21 mouse cellular contexts compared by ENCODE assay signal in genomic region chr14:16508760-16509159, GRCm38 (mm10).
DNase-seq lines count a peak whose midpoint lies in the region; ATAC-seq and TF ChIP-seq lines count a peak whose summit lies in the region.
"Had no signal": no experiment of that assay in that cellular context is flagged by ENCODE, and none has a peak within 500 bp of the region (broad histone marks: within the 10 kb centered on the region; RNA-seq: fewer than 3 reads in every experiment).

No protein-coding gene starts in this region.

- no peak overlapping the region for H3K9ac ChIP-seq in intestine, postnatal 0 days (ENCODE audit: low read depth, low read length)
- H3K9ac ChIP-seq: forebrain, embryonic 13.5 days; forebrain, postnatal 0 days; heart, embryonic 12.5 days; hindbrain, embryonic 15.5 days had no signal

- intact Hi-C loops in gastrocnemius, adult 2 months (cut with DNase I) = no loop called here

- DNase-seq in gastrocnemius, adult 2 months = no peak
- no peak for DNase-seq in gastrocnemius, postnatal 10 days
- DNase-seq in adrenal gland, postnatal 10 days = peak; percentile 38
- peak; percentile 38 to 47 for DNase-seq in adrenal gland, postnatal 36 days
- DNase-seq in lung, postnatal 25 days (ENCODE audit: low spot score) = peak; percentile 61
- DNase-seq in testis, postnatal 14 days (ENCODE audit: low spot score) = no peak
- DNase-seq in kidney, adult 2 months = no peak
- DNase-seq: cerebellum, adult 18-20 months; cerebellum, postnatal 10 days; forebrain, postnatal 0 days; gastrocnemius, postnatal 14 days; heart, postnatal 36 days had no signal

- H3K4me1 ChIP-seq in intestine, postnatal 0 days (replicated peaks; ENCODE audit: control insufficient read depth, insufficient read depth, low read length) = no peaks in the 10 kb centered on the region
- 0 out of 2 replicates have a peak, but pooled peaks cover 3% of the 10 kb centered on the region for H3K4me1 ChIP-seq in kidney, adult 2 months (ENCODE audit: control insufficient read depth, insufficient read depth, low read length)
- H3K4me1 ChIP-seq: hindbrain, embryonic 15.5 days had no signal

- no peaks in the 10 kb centered on the region for H3K27me3 ChIP-seq in intestine, postnatal 0 days (replicated peaks; ENCODE audit: control insufficient read depth, insufficient read depth, low read length)
- H3K27me3 ChIP-seq in kidney, adult 2 months (replicated peaks; ENCODE audit: control insufficient read depth, insufficient read depth, low read length) = no peaks in the 10 kb centered on the region
- H3K27me3 ChIP-seq: CH12.LX; forebrain, embryonic 13.5 days; heart, embryonic 12.5 days; hindbrain, embryonic 15.5 days; Patski had no signal

- no peak for TF ChIP-seq CTCF in gastrocnemius, adult 2 months (IDR thresholded peaks at IDR 0.05)
- TF ChIP-seq CTCF in intestine, postnatal 0 days (IDR thresholded peaks at IDR 0.05; ENCODE audit: low read depth) = no peak
- TF ChIP-seq CTCF in kidney, adult 2 months (conservative IDR thresholded peaks at IDR 0.05; ENCODE audit: insufficient read depth, insufficient read length, low read depth, low read length) = no peak

- H3K4me2 ChIP-seq in intestine, postnatal 0 days (replicated peaks; ENCODE audit: low read depth) = no peak overlapping the region
- H3K4me2 ChIP-seq: forebrain, embryonic 13.5 days; heart, embryonic 12.5 days; hindbrain, embryonic 15.5 days had no signal

- no peaks in the 10 kb centered on the region for H3K9me3 ChIP-seq in intestine, postnatal 0 days (ENCODE audit: control insufficient read depth)
- H3K9me3 ChIP-seq: embryonic facial prominence, embryonic 10.5 days; forebrain, embryonic 13.5 days; hindbrain, embryonic 15.5 days had no signal

- TF ChIP-seq POLR2A in kidney, adult 2 months (IDR thresholded peaks at IDR 0.05; ENCODE audit: low read depth, low read length) = no peak

- peak overlapping the region; percentile 28; the same call in 1 of the 2 replicates for H3K27ac ChIP-seq in gastrocnemius, adult 2 months
- H3K27ac ChIP-seq in intestine, postnatal 0 days (ENCODE audit: low read depth, low read length) = no peak overlapping the region
- no peak overlapping the region for H3K27ac ChIP-seq in kidney, adult 2 months (ENCODE audit: insufficient read depth, low read depth, low read length)
- H3K27ac ChIP-seq: embryonic facial prominence, embryonic 10.5 days; forebrain, embryonic 13.5 days; hindbrain, embryonic 15.5 days had no signal

- H3K4me3 ChIP-seq in gastrocnemius, adult 2 months = no peak overlapping the region
- H3K4me3 ChIP-seq in intestine, postnatal 0 days (ENCODE audit: low read depth, low read length) = no peak overlapping the region
- no peak overlapping the region for H3K4me3 ChIP-seq in kidney, adult 2 months (ENCODE audit: insufficient read depth, low read depth, low read length)
- H3K4me3 ChIP-seq: embryonic facial prominence, embryonic 10.5 days; forebrain, embryonic 13.5 days; heart, embryonic 12.5 days; hindbrain, embryonic 15.5 days had no signal

- no peak for ATAC-seq in intestine, postnatal 0 days
- ATAC-seq: activated CD4-positive, CD25-positive, alpha-beta regulatory T cell, adult 4 months; forebrain, embryonic 13.5 days; forebrain, postnatal 0 days; intestine, embryonic 16.5 days had no signal

- H3K36me3 ChIP-seq in intestine, postnatal 0 days (ENCODE audit: control insufficient read depth, insufficient read depth) = no peaks in the 10 kb centered on the region
- no peaks in the 10 kb centered on the region for H3K36me3 ChIP-seq in kidney, adult 2 months (ENCODE audit: control insufficient read depth, insufficient read depth, low read length)

- WGBS in intestine, postnatal 0 days = 93% methylated on average over 7 of the region's 7 CpGs
- WGBS in kidney, adult 2 months = 92% methylated on average over 7 of the region's 7 CpGs

Comparison
In these comparisons a context has a peak if more than half of its experiments do, and no peak if none do; other contexts are left out.
1. DNase-seq: peak in adrenal gland, postnatal 10 days (single experiment), adrenal gland, postnatal 36 days (2 of 2) and lung, postnatal 25 days (single experiment); none in gastrocnemius, adult 2 months (single experiment), gastrocnemius, postnatal 10 days (single experiment), testis, postnatal 14 days (single experiment) and kidney, adult 2 months (single experiment).